Mouse (Mus musculus): ENCODE results near the gene Lrrc46. TPM values are rescaled to one million over a fixed set of nuclear protein-coding genes. Genes with fewer than 3 reads are reported as not detected.

Lrrc46 gene
- polyA plus RNA-seq, 1 experiment = not detected

GRCm38 (mm10) chr11:96984903-96985302 lies 56.3 kb downstream of the Lrrc46 start:
- H3K9me3 ChIP-seq (ENCODE audit: control insufficient read depth, low read length) = no peaks in the 10 kb centered on the region; the same call in 1 of the 2 replicates
- TF ChIP-seq GATA1 (IDR thresholded peaks at IDR 0.05; ENCODE audit: low read length) = no peak
- no peak for TF ChIP-seq TAL1 (IDR thresholded peaks at IDR 0.05; ENCODE audit: low read length)
- H3K4me3 ChIP-seq (replicated peaks) = no peak overlapping the region
- H3K36me3 ChIP-seq (ENCODE audit: control insufficient read depth) = no peaks in the 10 kb centered on the region
- H3K4me1 ChIP-seq (ENCODE audit: control insufficient read depth) = peaks cover 25% of the 10 kb centered on the region
- peaks cover 62% of the 10 kb centered on the region for H3K27me3 ChIP-seq (ENCODE audit: control insufficient read depth)

Other genes starting within 250 kb of the Lrrc46 start
- 3.7 and 4.6 TPM in 2 replicates for gene Nfe2l1, start 211.4 kb downstream of the Lrrc46 start, polyA plus RNA-seq (2012)
- 0.20 TPM in 1 of 2 replicates, not detected in the other for gene Copz2, start 191.5 kb downstream of the Lrrc46 start, polyA plus RNA-seq (2012)
- 2.9 and 4.8 TPM in 2 replicates for gene Cdk5rap3, start 124.9 kb downstream of the Lrrc46 start, polyA plus RNA-seq (2012)
- gene Prr15l, start 113.3 kb downstream of the Lrrc46 start, polyA plus RNA-seq (2012) = 0.95 and 3.0 TPM in 2 replicates
- gene Pnpo, start 97.4 kb downstream of the Lrrc46 start, polyA plus RNA-seq (2012) = 42.1 and 83.7 TPM in 2 replicates
- 16.7 and 23.0 TPM in 2 replicates for gene Sp2, start 58.4 kb downstream of the Lrrc46 start, polyA plus RNA-seq (2012)
- gene Sp6, start 28.0 kb downstream of the Lrrc46 start, polyA plus RNA-seq (2012) = not detected in 2 replicates
- gene Scrn2, start 11.5 kb downstream of the Lrrc46 start, polyA plus RNA-seq (2012) = 0.27 and 0.41 TPM in 2 replicates
- 1.7 and 2.4 TPM in 2 replicates for gene Mrpl10, start 153 bp upstream of the Lrrc46 start, polyA plus RNA-seq (2012)
- gene Osbpl7, start 9.2 kb upstream of the Lrrc46 start, polyA plus RNA-seq (2012) = 0.10 and 0.16 TPM in 2 replicates
- gene Tbx21, start 73.9 kb upstream of the Lrrc46 start, polyA plus RNA-seq (2012) = 0.02 TPM in 1 of 2 replicates, not detected in the other
- gene Tbkbp1, start 110.1 kb upstream of the Lrrc46 start, polyA plus RNA-seq (2012) = 0.12 and 0.15 TPM in 2 replicates
- 2.4 and 2.5 TPM in 2 replicates for gene Kpnb1, start 146.5 kb upstream of the Lrrc46 start, polyA plus RNA-seq (2012)
- 1.5 and 2.9 TPM in 2 replicates for gene Npepps, start 239.2 kb upstream of the Lrrc46 start, polyA plus RNA-seq (2012)

Data from erythroblast, embryonic 14.5 days (primary cell).